Mouse (Mus musculus) erythroblast, adult 5-6 weeks (primary cell): Measurements from ENCODE around the gene Chml. TPM values are rescaled to one million over a fixed set of nuclear protein-coding genes. Genes with fewer than 3 reads are reported as not detected.

Experiments
- ATAC-seq: replicated peaks from 2 replicates; pipeline ENCODE4 v1.8.0; 2016; ENCODE audit warnings: moderate number of reproducible peaks, mild to moderate bottlenecking, moderate TSS enrichment, inconsistent platforms; ENCODE audit not compliant: poor library complexity, low FRiP score, severe bottlenecking
- total RNA-seq, 2 experiments: library from RNA; stranded (forward) in 1 of 2; stranded (reverse) in 1 of 2; fragments of 150-400 nt in 1 of 2; fragments of 200-764, 138-1000 nt in 1 of 2; gene quantifications; 2 replicates each; pipeline versions ENCODE4 v1.2.3 to v1.2.4; 2015 to 2017; ENCODE audit warnings: low replicate concordance in 2 of 2

The Chml gene
- 4.6 and 5.9 TPM in 2 replicates for total RNA-seq (2015; ENCODE audit: low replicate concordance)
- total RNA-seq (2017; ENCODE audit: low replicate concordance): 2.0 and 3.7 TPM in 2 replicates

GRCm38 (mm10) chr1:175692246-175692996 lies at the start of gene Chml, which contains the start of gene Opn3:
TSS of gene Chml (minus strand) at chr1:175692901.
TSS of gene Opn3 (minus strand) at chr1:175692776.
- peak; percentile 94 for ATAC-seq

DNA sequence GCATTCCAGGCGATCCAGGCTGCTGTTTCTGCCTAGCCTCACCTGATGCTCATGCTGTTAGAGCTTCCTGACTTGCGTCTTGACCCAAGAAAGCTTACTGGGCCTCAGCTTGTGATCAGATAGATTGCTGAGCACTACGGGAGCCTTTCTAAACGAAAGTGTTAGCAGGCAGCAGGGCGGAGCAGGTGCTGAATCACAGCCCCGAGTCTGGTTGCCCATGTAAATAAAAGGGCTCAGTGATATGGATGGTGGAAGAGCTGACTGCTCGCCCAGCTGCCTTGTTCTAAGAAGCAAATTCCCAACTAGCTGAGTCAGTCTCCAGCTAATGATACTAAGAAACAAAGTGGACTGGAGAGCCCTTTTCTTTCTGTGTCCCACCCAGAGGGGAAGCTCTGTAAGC lies 33.1 kb upstream of the Chml start:
- no peak for ATAC-seq

GRCm38 (mm10) chr1:175716832-175717231 lies 24.1 kb upstream of the Chml start:
- no peak for ATAC-seq

DNA sequence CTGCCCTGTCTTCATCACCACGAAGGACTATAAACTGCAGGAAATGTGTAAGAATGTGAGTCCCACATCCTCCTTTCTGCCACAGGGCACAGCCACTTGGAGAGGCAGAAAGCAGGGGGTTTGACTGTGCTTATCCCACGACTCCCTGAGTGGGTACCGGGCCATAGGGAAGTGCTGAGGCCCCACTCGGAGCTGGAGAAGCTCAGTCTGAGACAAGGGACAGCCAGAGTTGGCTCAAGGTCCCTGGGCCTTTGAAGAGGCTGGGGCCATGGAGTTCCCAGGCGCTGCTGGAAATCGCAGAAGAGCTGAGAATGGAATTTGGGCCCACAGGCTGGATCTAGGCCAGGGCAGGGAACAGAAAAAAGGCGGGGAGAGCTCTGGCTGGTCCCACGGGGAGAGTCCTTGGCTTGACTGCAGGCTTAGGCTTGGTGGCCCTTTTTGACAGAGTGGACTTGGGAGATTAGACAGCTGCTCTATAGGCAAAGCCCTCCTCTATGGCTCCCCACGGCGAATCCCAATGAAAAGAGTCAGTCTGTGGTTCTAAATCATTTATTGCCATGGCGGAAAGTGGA lies 19.7 kb upstream of the Chml start:
- no peak for ATAC-seq

- ATAC-seq: no peak
Observed at GRCm38 (mm10) chr1:175708013-175708412, 15.3 kb upstream of the Chml start.

GRCm38 (mm10) chr1:175707599-175707998 lies 14.9 kb upstream of the Chml start:
- no peak for ATAC-seq

GRCm38 (mm10) chr1:175701145-175701544 lies 8.4 kb upstream of the Chml start:
- ATAC-seq: no peak

DNA sequence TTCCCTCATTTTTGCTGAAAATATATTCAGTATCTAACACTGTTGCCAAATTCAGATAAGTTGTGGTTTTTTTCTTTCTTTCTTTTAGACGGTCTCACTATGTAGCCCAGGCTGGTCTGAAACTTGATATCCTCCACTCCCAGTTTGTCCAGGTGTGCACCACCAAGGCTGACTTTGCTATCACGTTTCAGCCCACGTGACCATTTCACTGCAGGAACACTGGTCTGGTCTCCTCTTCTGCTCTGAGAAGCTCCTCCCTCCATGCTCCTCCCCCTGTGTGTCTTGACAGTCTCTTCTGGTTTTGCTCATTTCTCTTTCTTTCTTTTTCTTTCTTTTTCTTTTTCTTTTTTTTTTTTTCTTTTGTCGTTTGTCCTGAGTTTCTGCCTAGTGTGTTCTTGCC lies 7.1 kb upstream of the Chml start:
- no peak for ATAC-seq

GRCm38 (mm10) chr1:175699375-175699774 lies 6.7 kb upstream of the Chml start:
- ATAC-seq: no peak

DNA sequence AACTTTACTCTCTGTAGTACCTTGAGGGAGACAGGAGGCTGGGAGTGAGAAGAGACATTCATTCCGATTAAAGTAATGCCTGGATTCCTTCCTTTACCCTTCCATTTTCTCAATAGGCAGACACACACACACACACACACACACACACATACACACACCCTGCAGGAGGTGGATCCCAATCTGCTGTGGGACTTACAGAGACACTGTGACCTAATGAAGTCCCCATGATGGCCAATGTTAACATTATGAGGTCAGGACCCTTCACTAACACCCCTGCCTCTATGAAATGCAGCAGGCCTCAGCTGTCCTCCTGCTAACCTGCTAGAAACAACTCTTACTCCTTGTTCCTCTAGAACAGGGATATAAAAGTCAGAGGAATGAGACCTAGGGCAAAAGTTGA lies 5.6 kb upstream of the Chml start, which contains the start of gene Wdr64:
TSS of gene Wdr64 (plus strand) at position 301 of the 400 bp plus-strand sequence.
- no peak for ATAC-seq

GRCm38 (mm10) chr1:175693429-175693960 lies 794 bp upstream of the Chml start:
- no peak for ATAC-seq

DNA sequence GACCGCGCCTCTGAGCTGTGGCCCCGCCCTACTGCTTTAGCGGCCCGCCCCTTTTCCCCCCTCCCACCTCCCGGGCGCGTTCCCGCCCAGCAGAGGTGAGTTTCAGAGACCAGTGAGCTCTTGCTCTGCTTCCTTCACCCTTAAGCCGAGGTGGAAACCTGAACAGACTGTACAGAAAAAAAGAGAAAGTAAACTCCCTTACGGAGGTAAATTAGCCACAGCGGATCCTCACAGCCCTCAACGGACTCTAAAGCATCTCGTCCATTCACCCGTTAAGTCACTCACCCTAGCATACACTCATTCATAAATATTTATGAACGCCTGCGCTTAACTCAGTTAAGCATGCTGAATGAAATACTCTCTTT lies 278 bp upstream of the Chml start:
- peak; percentile 32 for ATAC-seq

GRCm38 (mm10) chr1:175691686-175692245 lies 935 bp downstream of the Chml start:
- peak; percentile 4 for ATAC-seq

GRCm38 (mm10) chr1:175680995-175681394 lies 11.7 kb downstream of the Chml start:
- no peak for ATAC-seq

GRCm38 (mm10) chr1:175677459-175677858 lies 15.2 kb downstream of the Chml start:
- ATAC-seq: no peak

- no peak for ATAC-seq
Observed at GRCm38 (mm10) chr1:175675116-175675515, 17.6 kb downstream of the Chml start.

GRCm38 (mm10) chr1:175673563-175674325 lies 19.0 kb downstream of the Chml start:
- no peak for ATAC-seq

- ATAC-seq: no peak
Observed at GRCm38 (mm10) chr1:175671626-175672025, 21.1 kb downstream of the Chml start.

GRCm38 (mm10) chr1:175670042-175670441 lies 22.7 kb downstream of the Chml start:
- no peak for ATAC-seq

DNA sequence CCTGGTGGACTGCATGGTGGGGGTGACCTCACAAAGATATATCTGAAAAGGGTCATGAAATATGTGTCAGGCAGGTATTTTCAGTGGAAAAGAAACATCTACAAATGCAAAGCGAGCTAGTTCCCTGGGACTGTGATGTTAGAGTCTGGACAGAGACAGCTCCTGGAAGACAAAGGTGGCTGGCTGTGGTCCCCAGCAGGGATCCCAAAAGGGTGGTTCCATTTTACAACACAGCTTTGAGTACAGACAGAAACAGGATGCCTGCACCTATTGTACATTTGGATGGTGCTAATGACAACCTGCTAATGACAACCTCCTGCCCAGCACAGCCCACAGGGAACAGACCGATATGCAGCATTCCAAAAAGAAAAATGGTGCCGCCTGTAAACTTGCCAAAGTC lies 23.2 kb downstream of the Chml start:
- no peak for ATAC-seq
